Mouse (Mus musculus) 416B (cell line): Measurements from ENCODE around the gene Daw1.

Experiments
- DNase-seq: peaks from one replicate; pipeline ENCODE4 v3.0.0; 2011; ENCODE audit warnings: low read depth

Gene Daw1

DNA sequence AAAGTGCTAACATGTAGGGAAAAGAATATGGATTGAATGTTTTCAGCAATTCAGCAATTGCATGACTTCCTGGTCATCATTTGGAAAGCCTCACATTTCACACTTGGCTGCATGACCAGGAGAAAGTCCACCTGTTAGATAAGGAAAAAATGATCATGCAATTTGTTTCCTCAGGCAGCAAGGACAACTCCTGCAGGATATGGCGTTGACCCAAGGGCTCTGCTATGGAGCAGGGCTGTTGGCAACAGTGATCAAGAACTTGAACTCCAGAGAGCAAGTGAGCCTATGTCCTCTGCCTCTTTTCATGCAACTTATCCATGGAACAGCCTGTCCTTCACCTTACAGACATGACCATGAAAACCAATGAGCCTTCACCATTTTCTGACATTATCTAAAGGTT lies 50.4 kb downstream of the Daw1 start:
- DNase-seq, result no peak

DNA sequence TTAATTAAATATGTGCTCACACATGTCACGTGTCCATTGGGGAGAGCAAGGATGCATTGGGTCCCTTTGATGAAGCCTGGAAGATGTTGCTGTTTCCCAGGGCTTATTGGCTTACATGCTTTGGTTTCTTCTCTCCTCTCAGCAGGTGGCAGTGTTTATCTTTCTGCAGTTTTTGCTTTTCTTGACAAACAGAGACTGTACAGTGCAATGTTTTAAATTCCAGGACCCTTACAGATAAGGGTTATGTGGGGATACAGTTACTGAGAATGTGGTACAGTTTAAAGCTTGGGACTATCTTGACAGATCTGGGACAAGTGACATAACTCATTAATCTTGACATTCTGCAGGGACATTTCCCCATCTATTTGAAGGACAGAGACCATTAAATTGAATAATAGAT lies 58.7 kb downstream of the Daw1 start:
- peak; percentile 3 for DNase-seq

GRCm38 (mm10) chr1:83223072-83223471 lies 63.5 kb downstream of the Daw1 start:
- DNase-seq, result peak; percentile 33

DNA sequence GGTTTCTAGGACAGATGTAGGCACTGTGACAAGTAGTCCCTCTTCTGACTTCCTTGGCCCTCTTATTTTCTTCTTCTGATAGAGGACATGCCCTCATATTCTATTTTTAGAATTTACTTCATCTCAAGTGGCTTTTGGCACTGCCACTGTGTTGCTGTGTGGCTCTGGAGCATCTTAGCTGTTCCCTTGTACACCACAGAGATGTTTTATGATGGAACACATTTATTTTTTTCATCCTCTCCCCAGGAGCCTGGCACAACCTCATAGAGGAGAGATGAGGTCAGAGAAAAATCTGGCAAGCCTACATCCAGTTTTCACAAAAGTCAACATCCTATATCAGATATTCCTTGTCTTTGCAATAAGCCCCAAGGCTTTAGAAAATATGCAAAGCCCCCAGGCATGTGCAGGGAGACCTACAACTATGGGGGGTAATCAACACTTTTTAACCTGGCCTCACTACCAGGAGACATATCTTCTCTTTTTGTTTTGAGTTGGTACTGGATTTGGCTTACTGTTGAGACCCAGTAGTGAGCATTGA lies 64.9 kb downstream of the Daw1 start:
- DNase-seq, result no peak

GRCm38 (mm10) chr1:83227946-83228345 lies 68.4 kb downstream of the Daw1 start:
- DNase-seq, result no peak

DNA sequence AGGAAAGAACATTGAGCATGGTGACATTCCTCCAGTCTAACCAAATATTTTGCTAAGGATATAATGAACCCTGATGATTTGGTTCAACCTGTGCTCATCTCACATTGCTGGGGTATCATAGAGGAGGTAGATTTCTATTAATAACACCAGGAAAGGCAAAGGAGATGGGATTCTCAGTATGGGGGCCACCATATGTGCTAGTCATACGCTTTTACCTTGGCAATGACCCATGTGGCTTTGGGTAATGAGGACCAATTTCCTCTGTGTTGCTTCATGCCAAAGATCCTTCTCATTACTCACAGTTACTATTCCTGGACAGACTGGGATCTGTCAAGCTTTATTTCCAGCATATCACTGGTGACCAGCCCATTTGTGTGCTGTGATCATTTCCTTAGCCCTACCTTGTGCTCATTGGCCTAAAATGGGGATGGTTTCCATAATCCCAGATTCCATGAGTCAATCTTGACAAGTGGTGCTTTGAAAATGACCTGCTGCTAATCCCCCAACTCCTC lies 88.7 kb downstream of the Daw1 start:
- no peak for DNase-seq

DNA sequence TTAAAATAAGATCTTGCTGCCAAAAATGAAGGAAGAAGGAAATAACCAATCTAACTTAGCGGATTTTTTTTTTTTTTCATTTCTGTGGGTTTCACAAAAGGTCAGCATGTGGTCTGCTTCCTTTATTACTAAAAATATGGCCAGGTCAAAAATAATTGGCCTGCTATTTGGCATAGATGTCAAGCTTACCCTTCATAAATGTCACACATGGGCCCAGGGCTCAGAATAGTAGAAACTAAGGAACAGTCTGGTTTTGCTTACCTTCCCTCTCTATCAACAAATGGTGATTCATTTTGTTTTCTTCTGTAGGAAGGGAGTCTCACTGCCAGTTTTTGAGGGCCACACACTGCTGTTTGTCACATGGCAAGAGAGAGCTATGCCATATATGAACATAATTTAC lies 92.2 kb downstream of the Daw1 start:
- DNase-seq, result no peak
